Mouse (Mus musculus): ENCODE measurements around the gene Tmem255a.

The Tmem255a gene

DNA sequence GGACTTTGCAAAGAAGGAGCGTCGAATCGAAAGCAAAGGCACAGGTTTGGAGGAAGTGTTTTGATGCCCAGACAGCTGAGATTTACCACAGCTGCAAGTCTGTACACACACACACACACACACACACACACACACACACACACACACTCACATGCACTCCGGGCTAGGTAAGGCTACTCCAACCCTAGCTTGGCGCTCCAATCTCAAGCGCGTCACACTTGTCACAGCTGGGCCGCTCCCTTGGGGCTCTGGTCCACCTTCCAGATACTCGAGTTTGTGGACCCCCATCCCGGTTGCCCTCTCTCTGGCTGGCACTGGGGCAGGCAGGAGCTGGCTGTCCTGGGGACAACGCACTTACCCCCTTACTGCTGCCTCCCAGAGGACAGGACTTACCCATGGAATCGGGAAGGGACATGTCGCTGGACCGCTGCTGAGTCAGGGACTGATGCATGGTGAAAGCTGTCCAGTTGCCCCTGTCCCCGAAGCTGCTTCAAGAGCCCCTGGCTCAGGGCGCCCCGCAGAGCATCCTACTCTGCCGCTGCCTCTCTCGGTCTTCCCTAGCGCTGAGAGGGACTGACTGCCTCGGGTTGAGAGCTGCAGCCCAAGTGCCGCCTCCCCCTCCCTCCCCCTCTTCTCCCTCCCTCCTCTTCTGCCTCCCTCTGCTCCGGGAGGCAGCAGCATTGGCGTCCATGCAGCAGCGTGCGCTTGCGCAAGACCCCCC is at the start of gene Tmem255a:
Tmem255a (minus strand) TSS at position 589 of the 721 bp plus-strand sequence.
- no peak for DNase-seq (ENCODE audit: low spot score)

DNA sequence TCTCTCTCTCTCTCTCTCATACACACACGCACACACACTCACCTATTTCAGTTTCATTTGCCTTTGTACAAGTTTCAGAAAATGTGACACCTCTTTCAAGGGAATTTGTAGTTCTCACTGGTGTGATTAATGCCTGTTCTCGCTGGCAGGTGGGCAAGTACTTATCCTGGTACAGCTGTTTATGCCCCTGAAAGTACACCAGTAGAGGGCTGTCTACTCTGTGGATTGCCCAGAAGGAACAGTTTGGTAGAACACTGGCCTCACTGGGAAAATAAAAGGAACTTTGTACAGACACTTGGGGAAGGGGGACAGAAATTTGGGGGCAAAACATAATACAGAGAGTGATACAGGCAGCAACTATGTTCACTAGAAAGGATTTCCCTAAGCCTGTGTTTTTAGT is 7.4 kb upstream of the Tmem255a start:
- DNase-seq (ENCODE audit: low spot score), result no peak

DNA sequence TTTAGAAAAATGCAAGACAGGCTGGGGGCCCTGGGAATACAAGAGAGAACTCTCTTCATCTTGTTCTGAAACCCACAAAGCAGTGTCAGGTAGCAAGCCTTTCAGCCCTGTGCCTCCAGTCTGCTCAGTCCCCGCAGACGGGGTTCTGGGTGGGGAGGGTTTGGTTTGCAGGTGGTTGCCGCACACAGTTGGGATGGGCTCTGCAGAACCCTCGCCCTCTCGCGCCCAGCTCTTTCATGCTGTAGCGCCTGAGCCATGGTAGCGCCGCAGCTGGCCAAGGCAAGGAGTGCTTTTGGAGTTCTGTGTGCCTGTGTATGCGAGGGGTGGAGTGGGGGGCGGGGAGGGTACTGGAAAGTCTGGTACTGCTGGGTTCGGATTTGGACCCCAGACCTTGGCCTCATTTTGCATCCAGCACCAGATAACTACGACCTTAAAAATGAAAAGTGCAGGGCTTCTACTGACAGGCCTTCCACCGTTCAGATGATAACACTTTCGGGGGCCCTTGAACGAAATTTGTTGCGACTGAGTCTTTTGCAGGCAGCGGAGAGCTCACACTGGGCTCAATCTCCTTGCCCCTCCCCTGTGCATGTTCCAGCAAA is 1.8 kb downstream of the Tmem255a start:
- DNase-seq (ENCODE audit: low spot score), result no peak

DNA sequence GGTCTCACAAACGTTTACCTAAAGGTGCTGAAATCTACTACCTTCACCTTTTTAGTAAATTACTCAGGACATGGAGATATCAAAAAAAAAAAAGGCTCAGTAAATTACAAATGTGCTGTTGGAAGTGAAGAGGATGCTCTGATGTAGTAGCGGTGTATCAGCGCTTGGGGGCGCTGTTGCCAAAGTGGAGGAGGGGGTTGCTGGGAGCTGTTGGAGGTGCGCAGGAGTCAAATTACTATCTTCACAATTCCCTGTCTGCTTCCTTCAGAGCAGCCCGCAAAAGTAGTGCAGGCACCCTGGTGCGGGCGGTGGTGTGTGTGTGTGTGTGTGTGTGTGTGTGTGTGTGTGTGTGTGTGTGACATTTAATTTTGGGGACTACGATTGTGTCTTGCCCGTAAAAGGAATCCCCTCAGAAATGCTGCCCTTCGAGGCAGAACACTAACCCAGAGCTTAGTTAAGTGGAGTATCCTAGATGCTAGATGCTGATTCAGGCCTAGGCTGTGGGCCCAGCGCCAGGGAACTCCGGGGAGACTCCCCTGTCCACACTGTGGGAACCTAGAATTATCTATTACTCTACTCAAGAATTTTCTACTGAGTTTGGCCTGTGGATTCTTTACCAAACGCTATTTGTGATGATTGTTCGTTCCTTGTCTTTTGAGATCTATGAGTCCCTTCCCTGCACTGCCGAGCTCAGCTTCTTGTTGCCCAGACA is 2.4 kb downstream of the Tmem255a start:
- DNase-seq (ENCODE audit: low spot score), result no peak

DNA sequence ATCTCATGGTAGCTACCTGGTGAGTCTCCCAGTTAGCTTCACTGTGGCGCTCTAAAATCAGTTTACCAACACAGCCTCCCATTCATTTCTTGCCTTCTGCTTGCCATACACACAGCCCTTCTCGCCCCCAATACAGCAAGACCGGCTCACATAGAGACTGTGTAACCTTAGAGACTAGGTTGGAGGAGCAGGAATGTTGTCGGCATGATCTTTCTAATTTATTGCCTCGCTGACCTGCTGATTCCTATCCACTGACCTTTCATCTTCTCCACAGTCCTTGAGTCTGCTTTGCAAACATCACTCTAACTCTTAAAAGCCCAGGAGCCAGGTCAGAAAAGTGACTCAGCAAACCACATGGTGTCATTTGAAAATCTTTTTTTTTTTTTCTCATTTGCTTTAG is 4.6 kb downstream of the Tmem255a start:
- DNase-seq (ENCODE audit: low spot score), result no peak

DNA sequence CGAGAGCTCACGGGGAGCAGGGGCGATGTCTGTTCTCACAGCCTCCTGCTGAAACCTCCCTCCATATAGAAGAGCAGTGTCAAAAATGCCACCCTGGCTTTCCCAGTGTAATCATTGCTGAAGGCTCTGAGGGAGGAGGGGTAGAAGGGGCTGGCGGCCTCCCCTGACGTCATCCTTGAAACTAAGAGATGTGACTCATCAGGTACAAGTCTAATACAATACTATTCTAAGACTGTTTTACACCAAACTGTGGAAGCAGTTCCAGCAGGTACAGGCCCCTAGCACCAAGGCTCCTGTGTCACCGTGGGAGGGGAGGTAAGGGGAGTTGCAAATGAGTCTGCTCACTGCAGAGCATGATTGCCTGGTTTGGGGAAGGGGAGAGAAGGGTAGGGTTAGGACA is 5.1 kb downstream of the Tmem255a start:
- DNase-seq (ENCODE audit: low spot score), result no peak

DNA sequence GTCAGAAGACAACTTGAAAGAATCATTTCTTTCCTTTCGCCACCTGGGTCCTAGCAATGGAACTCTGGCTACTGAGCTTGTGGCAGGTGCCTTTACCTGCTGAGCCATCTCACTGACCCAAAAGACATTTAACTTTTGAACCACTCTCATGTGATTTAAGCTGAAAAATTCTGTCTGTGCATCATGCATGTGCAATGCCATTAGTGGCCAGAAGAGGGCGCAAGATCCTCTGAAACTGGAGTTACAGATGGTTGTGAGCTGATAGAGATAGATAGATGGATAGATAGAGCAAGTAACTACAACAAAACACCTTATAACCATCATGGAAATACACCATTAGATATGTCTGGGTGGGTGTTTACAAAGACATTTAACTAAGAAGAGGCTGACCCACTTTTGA is 14.5 kb downstream of the Tmem255a start:
- peak; percentile 10 for DNase-seq (ENCODE audit: low spot score)

DNA sequence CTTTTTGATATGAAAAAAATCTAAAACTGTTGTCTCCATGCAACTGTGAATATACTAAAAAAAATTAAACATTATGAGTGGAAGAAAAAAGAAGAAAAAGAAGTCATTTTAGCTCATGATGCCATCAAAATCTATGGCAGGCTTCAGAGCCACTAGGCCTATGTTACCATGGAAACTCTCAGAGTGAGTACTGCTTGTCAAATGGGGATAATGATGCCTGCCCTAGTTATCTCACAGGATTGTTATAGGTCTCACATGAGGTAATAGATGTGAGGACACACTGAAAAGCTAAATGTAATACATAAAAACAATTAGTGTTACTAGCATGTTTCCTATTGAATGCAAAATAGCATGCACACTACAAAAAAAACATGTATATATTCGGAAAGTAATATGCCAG is 22.4 kb downstream of the Tmem255a start:
- DNase-seq (ENCODE audit: low spot score), result no peak

DNA sequence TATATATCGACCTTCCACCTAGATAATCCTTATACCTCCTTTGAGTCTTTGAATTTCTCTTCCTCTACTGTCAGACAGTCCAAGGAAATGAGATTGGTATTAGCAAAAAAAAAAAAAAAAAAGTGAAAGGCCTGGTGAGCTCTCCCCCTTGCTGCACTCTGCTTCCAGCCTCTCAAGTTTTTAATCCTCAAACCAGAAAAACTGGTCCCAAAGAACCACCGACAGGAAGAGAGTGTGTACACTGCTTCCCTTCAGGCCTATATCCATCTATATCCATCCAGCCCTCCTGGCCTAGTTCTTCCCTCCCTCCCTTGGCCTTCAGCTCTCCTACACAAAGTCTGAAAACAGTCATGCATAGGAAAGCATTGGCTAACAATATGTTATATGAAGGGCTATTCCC is 29.5 kb downstream of the Tmem255a start:
- DNase-seq (ENCODE audit: low spot score), result no peak

DNA sequence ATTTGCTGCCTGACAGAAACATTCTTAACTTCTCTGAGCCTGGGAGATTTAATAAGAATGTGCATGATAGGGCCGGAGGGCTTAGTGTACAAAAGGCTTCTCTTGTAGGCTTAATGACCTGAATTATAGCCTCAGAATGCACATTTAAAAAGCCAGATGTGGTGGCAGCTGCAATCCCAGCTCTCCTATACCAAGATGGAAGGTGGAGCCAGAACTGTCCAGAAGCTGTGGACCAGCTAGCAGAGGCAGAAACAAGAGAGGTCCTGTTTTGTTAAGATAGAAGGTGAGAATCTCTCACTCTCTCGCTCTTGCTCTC is 34.6 kb downstream of the Tmem255a start:
- DNase-seq (ENCODE audit: low spot score), result no peak

DNA sequence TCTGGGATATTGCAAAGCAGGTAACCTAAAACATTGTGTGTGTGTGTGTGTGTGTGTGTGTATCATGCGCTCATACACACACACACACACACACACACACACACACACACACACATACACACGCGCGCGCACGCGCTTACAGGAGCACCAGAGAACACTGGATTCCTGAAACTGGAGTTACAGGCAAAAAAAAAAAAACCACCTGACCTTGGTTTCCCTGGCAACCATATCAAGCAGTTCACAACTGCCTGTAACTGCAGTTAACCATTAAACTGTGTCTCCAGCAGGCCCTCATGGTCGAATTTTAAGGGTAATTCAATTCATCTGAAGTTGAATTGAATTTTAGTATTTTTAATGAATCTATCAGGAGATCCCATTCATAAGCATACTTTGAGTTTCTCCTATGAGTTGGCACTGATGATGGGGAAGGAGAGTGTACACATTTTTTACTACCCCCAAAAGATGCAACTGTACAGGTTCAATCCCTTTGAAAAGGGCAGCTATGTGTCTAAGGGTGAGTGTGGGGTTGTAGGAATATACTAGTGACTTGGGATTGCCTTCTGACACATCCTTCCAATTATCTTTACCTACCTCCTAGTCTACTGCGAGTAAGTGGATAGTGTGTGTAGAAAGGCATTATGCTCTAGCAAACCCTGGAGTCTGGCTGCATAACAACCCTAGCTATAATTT is 35.1 kb downstream of the Tmem255a start:
- DNase-seq (ENCODE audit: low spot score), result no peak

DNA sequence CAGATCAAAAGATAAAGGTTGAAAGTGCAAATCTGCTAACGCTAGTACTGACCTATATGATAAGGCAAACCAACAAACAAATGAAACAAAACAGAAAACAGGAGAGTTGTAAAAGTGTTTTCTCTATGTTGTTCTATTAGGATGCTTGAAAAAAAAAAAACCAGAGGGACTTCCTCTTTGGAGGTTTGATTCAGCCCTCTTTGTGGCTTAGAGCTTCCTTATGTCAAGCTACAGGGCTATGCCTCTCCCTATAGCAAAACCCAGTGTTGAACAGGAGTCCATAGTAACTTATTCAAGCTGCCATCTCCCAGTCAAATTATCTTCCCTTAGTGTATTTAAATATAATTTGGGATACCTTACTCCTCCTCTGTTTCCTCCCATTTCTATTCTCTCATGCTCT is 44.8 kb downstream of the Tmem255a start:
- DNase-seq (ENCODE audit: low spot score), result no peak

DNA sequence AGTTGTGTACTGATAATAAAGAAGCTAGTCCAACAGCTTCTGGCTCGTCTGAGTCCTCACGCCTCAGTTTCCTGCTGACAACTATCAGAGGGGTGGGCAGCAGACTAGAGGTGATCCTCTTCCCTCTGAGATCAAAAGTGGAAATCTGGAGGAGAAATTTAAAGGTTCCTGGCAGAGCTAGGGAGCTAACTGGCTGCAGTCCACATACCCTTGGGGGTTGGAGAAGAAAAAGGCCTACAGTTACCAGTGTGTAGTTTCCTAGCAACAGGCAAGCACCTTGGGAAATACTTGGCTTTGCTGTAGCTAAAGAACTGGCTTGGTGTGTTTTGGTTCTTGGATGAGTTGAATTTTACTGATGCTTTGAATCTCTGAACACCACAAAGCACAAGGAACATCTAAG is 50.4 kb downstream of the Tmem255a start:
- no peak for DNase-seq (ENCODE audit: low spot score)

DNA sequence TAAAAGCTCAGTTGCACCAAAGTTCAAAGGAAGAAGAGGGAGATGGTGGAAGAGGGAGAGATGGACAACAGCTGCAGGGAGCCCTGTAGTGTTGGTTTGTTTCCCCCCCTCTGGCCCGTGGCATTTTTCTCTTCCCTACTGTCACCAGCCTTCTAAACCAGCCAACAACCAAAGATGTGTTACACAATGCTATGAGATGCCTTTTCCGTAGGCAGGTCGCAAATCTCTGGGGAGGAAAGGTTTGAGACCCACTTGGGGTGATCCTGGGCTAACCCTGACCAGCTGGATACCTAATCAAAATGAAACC is 61.8 kb downstream of the Tmem255a start:
- DNase-seq (ENCODE audit: low spot score), result no peak

DNA sequence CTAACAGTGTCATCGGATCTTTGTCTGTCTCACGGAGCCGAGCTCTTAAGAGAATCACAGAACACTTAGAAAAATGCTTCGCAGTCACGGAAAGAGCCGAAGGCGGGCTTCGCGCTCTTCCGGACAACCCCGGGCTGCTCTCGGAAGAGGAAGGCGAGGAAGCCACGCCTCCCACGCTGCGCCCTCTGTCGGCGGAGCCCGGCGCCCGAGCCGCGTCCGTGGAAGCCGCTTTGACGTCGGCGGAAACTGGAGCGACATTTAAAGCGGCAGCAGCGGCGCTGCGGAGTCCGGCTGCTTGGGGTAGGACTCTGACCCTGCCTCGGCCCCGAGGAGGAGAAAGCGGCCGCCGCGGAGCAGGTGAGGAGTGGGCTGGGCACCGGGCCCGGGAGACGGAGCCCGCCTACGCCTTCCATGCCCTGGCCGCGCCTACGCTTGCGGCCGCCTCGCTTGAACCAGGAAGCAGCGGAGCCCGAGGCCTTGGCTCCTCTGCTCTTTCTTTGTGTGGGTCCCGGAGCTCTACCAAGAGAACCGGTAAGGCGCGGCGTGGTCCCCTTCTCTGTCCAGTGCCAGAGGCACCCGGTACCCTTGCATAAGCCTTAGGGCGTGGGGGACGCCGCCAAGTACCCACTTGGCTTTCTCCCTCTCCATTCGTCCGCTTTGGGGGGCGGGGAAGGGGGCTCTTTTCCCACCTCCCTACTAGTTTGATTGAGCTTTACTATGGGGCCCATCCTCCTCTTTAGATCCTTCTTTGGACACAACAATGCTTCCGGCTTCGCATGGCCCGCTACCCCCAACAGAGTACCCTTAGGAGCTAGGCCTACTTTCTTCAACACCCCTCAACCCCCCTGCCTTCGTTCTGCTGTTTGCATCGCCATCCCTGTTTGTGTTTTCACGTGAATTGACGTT is 62.4 kb downstream of the Tmem255a start, which contains the start of gene Zbtb33:
Zbtb33 (plus strand) TSS at position 242 of the 906 bp plus-strand sequence.
- peak; percentile 79 for DNase-seq (ENCODE audit: low spot score)

DNA sequence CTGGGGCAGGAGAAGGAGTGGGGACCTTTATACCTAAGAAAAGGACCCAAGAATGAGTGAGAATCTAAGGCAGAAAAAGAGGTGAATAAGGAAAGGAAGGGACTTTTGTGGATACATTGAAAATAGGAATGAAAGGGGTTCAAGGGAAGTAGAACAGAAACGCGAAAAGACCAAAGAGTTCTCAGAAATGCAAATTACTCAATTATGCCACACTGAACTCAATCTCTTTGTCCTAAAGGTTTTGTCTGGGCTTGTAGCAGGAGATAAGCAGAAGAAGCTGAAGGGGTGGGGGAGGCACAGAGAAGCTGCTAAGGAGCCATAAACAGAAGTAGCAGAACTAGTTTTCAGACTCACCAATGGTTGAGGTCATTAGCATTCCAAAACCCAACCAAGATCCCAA is 66.7 kb downstream of the Tmem255a start:
- DNase-seq (ENCODE audit: low spot score), result no peak

DNA sequence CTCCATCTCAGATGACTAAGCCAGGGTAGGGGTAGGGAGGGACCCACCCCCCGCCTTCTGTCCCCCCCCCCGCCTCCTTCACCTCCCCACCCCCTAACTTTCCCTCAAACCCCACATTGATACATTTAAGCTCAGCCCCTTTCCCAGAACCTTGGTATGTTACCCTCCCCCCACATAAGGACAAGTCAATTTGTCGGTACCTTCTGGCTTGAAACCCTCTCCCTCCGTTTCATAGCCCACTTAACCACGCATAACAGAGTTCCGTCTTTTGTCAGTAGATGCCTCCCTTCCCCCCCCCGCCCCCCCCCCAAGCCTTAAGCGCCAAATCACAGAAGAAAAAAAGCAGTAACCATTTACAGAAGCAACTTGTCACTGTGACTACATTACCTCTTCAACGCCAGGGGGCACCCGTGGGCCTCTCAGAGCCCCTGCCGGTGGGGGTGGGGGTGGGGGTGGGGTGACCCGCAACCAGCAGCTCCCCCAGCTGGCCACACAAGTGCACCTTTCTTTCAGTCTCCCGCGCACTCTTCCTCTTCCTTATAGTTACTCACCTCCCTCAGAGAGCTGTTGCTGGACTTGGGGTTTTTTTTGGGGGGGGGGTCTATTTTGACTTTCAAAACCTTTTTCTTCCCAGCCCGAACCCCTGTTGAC is 70.5 kb downstream of the Tmem255a start:
- peak; percentile 7 for DNase-seq (ENCODE audit: low spot score)

DNA sequence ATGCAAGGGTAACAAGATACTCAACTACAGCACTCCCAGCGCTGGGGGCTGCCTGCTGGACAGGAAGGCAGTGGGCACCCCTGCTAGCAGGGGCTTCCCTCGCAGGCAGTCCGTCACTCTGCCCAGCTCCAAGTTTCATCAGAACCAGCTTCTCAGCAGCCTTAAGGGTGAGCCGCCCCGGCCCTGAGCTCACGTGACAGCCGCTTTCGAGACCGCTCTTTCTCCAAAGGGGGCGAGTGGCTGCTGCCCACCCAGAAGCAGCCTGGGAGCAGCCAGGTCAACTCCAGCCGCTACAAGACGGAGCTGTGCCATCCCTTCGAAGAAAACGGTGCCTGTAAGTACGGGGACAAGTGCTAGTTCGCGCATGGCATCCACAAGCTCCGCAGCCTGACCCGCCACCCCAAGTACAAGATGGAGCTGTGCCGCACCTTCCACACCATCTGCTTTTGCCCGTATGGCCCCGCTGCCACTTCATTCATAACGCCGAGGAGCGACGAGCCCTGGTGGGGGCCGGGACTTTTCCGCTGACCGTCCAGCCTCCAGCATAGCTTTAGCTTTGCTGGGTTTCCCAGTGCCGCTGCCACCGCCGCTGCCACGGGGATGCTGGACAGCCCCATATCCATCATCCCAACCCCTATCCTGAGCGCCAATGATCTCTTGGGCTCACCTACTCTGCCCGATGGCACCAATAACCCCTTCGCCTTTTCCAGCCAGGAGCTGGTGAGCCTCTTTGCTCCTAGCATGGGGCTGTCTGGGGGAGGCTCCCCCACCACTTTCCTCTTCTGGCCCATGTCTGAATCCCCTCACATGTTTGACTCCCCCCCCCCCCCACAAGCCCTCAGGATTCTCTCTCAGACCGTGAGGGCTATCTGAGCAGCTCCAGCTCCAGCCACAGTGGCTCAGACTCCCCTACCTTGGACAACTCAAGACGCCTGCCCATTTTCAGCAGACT is 71.3 kb downstream of the Tmem255a start:
- DNase-seq (ENCODE audit: low spot score), result no peak

DNA sequence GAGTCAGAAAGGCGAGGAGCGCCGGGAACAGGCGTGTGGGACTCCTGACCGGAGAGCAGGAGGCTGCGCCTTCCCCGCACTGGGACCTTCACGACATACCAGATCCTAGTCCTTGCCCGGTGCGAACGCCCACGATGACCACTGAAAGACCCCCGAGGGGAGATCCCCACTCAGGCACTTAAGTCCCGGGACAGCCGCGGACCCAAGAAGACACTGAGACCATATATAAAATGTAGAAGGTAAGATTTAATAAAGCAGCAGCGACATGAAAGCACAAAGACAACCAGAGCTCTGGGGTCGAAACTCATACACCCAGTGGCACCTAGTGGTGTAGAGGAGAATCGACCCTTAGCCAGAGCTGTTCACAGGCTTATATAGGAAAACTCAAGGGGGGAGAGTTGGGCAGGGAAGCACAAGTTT is 72.3 kb downstream of the Tmem255a start:
- DNase-seq (ENCODE audit: low spot score), result peak; percentile 19

DNA sequence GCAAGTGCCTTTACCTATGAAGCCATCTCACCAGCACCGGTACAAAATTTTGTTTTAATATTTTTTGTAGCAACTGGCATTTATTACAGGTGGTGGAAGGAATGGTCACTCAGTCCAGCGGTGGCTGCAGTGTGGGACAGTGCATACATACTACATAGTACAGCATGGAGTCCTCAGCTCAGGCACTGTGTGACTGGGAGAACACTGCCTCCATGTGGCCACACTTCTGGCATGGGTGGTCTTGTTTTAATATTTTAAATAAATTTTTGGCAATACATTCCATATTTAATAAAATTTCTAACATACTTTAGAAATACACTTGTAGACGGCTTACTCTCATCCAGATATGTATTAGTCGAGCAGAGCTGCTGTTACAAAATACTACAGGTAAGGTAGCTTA is 85.6 kb downstream of the Tmem255a start:
- no peak for DNase-seq (ENCODE audit: low spot score)
